21 mouse cellular contexts compared by ENCODE assay signal in the genomic region with DNA sequence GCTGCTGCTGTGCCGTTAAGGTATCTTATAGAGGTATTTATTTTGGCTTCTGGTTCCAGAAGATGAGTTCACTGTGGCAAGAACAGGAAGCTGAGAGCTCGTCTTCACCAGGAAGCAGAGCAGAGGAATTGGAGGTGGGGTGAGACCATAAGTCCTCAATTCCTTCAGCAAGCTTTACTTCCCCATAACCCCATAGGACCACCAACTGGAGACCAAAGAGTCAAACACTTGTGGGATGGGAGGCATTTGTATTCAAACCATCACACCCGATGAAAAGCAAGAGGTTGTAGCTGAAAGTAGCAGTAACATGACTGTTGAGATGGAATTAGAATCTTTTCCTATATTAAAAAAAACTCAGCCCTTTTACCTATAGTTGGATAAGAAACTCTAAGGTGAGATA.
DNase-seq lines count a peak whose midpoint lies in the region; ATAC-seq and TF ChIP-seq lines count a peak whose summit lies in the region.
"Had no signal": no experiment of that assay in that cellular context is flagged by ENCODE, and none has a peak within 500 bp of the region (broad histone marks: within the 10 kb centered on the region; RNA-seq: fewer than 3 reads in every experiment).

No protein-coding gene starts in this region.

- H3K4me1 ChIP-seq in midbrain, embryonic 11.5 days (ENCODE audit: control insufficient read depth, insufficient read depth, low read length): peaks cover 4% of the 10 kb centered on the region
- no peaks in the 10 kb centered on the region for H3K4me1 ChIP-seq in midbrain, postnatal 0 days (ENCODE audit: insufficient read depth, low read length)

- WGBS in midbrain, embryonic 11.5 days: 82% methylated on average over 3 of the region's 3 CpGs
- 75% methylated on average over 3 of the region's 3 CpGs for whole genome bisulfite sequencing in midbrain, postnatal 0 days

- ATAC-seq in midbrain, embryonic 11.5 days (ENCODE audit: low FRiP score): no peak
- ATAC-seq in midbrain, postnatal 0 days (ENCODE audit: low FRiP score): no peak
- ATAC-seq: CD4-positive, CD25-positive, alpha-beta regulatory T cell, adult 4 months; forebrain, embryonic 13.5 days; forebrain, embryonic 15.5 days; forebrain, postnatal 0 days had no signal

- H3K4me2 ChIP-seq in midbrain, embryonic 11.5 days: no peak overlapping the region
- H3K4me2 ChIP-seq in midbrain, postnatal 0 days (ENCODE audit: low read depth, low read length, poor library complexity, severe bottlenecking): no peak overlapping the region
- H3K4me2 ChIP-seq: embryonic facial prominence, embryonic 12.5 days; forebrain, embryonic 13.5 days; forebrain, embryonic 15.5 days had no signal

- H3K9ac ChIP-seq in midbrain, embryonic 11.5 days (ENCODE audit: low read length): no peak overlapping the region
- no peak overlapping the region for H3K9ac ChIP-seq in midbrain, postnatal 0 days (replicated peaks; ENCODE audit: low read length, poor library complexity, severe bottlenecking)
- H3K9ac ChIP-seq: embryonic facial prominence, embryonic 12.5 days; forebrain, embryonic 13.5 days; forebrain, embryonic 15.5 days; forebrain, postnatal 0 days had no signal

- peak overlapping the region; percentile 82 for H3K27ac ChIP-seq in gastrocnemius, adult 2 months
- no peak overlapping the region for H3K27ac ChIP-seq in midbrain, embryonic 11.5 days (ENCODE audit: low read depth, low read length)
- no peak overlapping the region for H3K27ac ChIP-seq in midbrain, postnatal 0 days (ENCODE audit: low read depth, low read length)
- H3K27ac ChIP-seq: embryonic facial prominence, embryonic 10.5 days; embryonic facial prominence, embryonic 12.5 days; forebrain, embryonic 13.5 days; forebrain, embryonic 15.5 days had no signal

- H3K27me3 ChIP-seq in midbrain, embryonic 11.5 days (ENCODE audit: control insufficient read depth, insufficient read depth, low read length): no peaks in the 10 kb centered on the region
- H3K27me3 ChIP-seq in midbrain, postnatal 0 days (ENCODE audit: insufficient read depth, low read length): no peaks in the 10 kb centered on the region
- H3K27me3 ChIP-seq: CH12.LX; embryonic facial prominence, embryonic 12.5 days; forebrain, embryonic 13.5 days; forebrain, embryonic 15.5 days had no signal

- no peaks in the 10 kb centered on the region for H3K9me3 ChIP-seq in midbrain, embryonic 11.5 days (ENCODE audit: control insufficient read depth, low read length)
- H3K9me3 ChIP-seq in midbrain, postnatal 0 days (ENCODE audit: low read length): no peaks in the 10 kb centered on the region
- H3K9me3 ChIP-seq: embryonic facial prominence, embryonic 10.5 days; embryonic facial prominence, embryonic 12.5 days; forebrain, embryonic 13.5 days; forebrain, embryonic 15.5 days had no signal

- H3K4me3 ChIP-seq in gastrocnemius, adult 2 months: no peak overlapping the region
- H3K4me3 ChIP-seq in midbrain, embryonic 11.5 days (ENCODE audit: low read depth, low read length): no peak overlapping the region
- H3K4me3 ChIP-seq in midbrain, postnatal 0 days (ENCODE audit: low read depth, low read length): no peak overlapping the region
- H3K4me3 ChIP-seq: embryonic facial prominence, embryonic 10.5 days; embryonic facial prominence, embryonic 12.5 days; forebrain, embryonic 13.5 days; forebrain, embryonic 15.5 days had no signal

- H3K36me3 ChIP-seq in midbrain, embryonic 11.5 days (ENCODE audit: control insufficient read depth, insufficient read depth, low read length): no peaks in the 10 kb centered on the region
- no peaks in the 10 kb centered on the region for H3K36me3 ChIP-seq in midbrain, postnatal 0 days (ENCODE audit: insufficient read depth, low read length)
- H3K36me3 ChIP-seq: embryonic facial prominence, embryonic 10.5 days; embryonic facial prominence, embryonic 12.5 days; forebrain, embryonic 15.5 days had no signal

- intact Hi-C loops in gastrocnemius, adult 2 months (cut with DNase I): no loop called here

- DNase-seq in gastrocnemius, adult 2 months: no peak
- DNase-seq in gastrocnemius, postnatal 25 days: no peak
- DNase-seq in midbrain, embryonic 11.5 days (ENCODE audit: low spot score, missing footprints): peak; percentile 65
- no peak for DNase-seq in midbrain, postnatal 0 days (ENCODE audit: low spot score)
- no peak for DNase-seq in c-Kit-positive CD71-positive TER-119-positive erythroid progenitor cells, embryonic 14.5 days (ENCODE audit: low spot score)
- DNase-seq: adrenal gland, adult 2 months; adrenal gland, postnatal 10 days; adrenal gland, postnatal 25 days; B cell, adult 2 months; cerebellum, adult 11-12 months; cerebellum, adult 2 months; cerebellum, adult 9-10 months; cerebellum, postnatal 10 days; cerebellum, postnatal 25 days; forebrain, postnatal 0 days had no signal

- TF ChIP-seq CTCF in gastrocnemius, adult 2 months (IDR thresholded peaks at IDR 0.05): no peak
- no peak for TF ChIP-seq CTCF in midbrain, postnatal 0 days (IDR thresholded peaks at IDR 0.05)
